Mouse (Mus musculus) spleen, adult 2 months (tissue): ENCODE results near the gene Rpap1. TPM values are rescaled to one million over a fixed set of nuclear protein-coding genes. Genes with fewer than 3 reads are reported as not detected.

ENCODE experiments used
- DNase-seq, 2 experiments: peaks; one replicate each; pipeline versions ENCODE4 v3.0.0 to v3.0.0-alpha.2; 2012 to 2021; ENCODE audit warnings: low spot score in 2 of 2, low read depth in 1 of 2
- H3K27ac ChIP-seq: fragments of 200-500 bp; 2 replicates; pipeline ENCODE4 v1.5.1; 2012; ENCODE audit warnings: low read length, inconsistent platforms; ENCODE audit not compliant: insufficient read depth
- H3K27me3 ChIP-seq: fragments of 200-500 bp; 2 replicates; pipeline ENCODE4 v1.6.1; 2012; ENCODE audit warnings: mild to moderate bottlenecking, moderate library complexity, low read length, inconsistent platforms; ENCODE audit not compliant: control insufficient read depth, insufficient read depth
- H3K36me3 ChIP-seq: fragments of 200-500 bp; 2 replicates; pipeline ENCODE4 v1.6.1; 2012; ENCODE audit warnings: mild to moderate bottlenecking, low read length, inconsistent platforms; ENCODE audit not compliant: control insufficient read depth, insufficient read depth
- H3K4me1 ChIP-seq: fragments of 200-500 bp; 2 replicates; pipeline ENCODE4 v1.6.1; 2011; ENCODE audit warnings: inconsistent platforms; ENCODE audit not compliant: control insufficient read depth, insufficient read depth, insufficient read length
- H3K4me3 ChIP-seq: fragments of 200-500 bp; 2 replicates; pipeline ENCODE4 v1.5.1; 2011; ENCODE audit warnings: mild to moderate bottlenecking, inconsistent platforms; ENCODE audit not compliant: insufficient read depth, insufficient read length; ENCODE audit errors: extremely low read depth
- CTCF ChIP-seq: fragments of 200-500 bp; IDR thresholded peaks from 2 replicates; pipeline ENCODE4 v1.5.1; 2011; ENCODE audit warnings: mild to moderate bottlenecking, inconsistent platforms; ENCODE audit not compliant: insufficient read depth, insufficient read length, insufficient replicate concordance; ENCODE audit errors: extremely low read depth
- POLR2A ChIP-seq: fragments of 200-500 bp; IDR thresholded peaks from 2 replicates; pipeline ENCODE4 v1.6.1; 2011; ENCODE audit warnings: low read depth, low read length, inconsistent platforms
- WGBS: fragments of 180-500 bp; shearing (Covaris S2); methylation state at CpG from one replicate; pipeline ENCODE4 v1.1.7; 2018; 5-methylcytosine and 5-hydroxymethylcytosine counted together
- polyA plus RNA-seq: library from polyadenylated mRNA; depleted of rRNA; stranded (reverse); fragments of >200 nt; gene quantifications from 2 replicates; pipeline ENCODE4 v1.2.3, GENCODE M21; 2012

Gene Rpap1
- polyA plus RNA-seq, 1 experiment = 25.7 TPM

GRCm38 (mm10) chr2:119760251-119760650 lies 27.1 kb downstream of the Rpap1 start, which contains the start of gene Ltk:
Ltk (minus strand) TSS chr2:119760431.
- Histone ChIP-seq H3K27me3 (peaks cover 12% of the 10 kb centered on the region), H3K4me1 (peaks cover 12% of the 10 kb centered on the region; the same call in 1 of the 2 replicates), H3K4me3 (no peak within 1 kb of the TSS), H3K36me3 (0 out of 2 replicates have a peak, but pooled peaks cover 6% of the 10 kb centered on the region), H3K27ac (no peak within 1 kb of the TSS)
- WGBS = 45% methylated on average over 9 of the region's 9 CpGs
- no peak for TF ChIP-seq CTCF
- no peak for TF ChIP-seq POLR2A
- DNase-seq = no peak

DNA sequence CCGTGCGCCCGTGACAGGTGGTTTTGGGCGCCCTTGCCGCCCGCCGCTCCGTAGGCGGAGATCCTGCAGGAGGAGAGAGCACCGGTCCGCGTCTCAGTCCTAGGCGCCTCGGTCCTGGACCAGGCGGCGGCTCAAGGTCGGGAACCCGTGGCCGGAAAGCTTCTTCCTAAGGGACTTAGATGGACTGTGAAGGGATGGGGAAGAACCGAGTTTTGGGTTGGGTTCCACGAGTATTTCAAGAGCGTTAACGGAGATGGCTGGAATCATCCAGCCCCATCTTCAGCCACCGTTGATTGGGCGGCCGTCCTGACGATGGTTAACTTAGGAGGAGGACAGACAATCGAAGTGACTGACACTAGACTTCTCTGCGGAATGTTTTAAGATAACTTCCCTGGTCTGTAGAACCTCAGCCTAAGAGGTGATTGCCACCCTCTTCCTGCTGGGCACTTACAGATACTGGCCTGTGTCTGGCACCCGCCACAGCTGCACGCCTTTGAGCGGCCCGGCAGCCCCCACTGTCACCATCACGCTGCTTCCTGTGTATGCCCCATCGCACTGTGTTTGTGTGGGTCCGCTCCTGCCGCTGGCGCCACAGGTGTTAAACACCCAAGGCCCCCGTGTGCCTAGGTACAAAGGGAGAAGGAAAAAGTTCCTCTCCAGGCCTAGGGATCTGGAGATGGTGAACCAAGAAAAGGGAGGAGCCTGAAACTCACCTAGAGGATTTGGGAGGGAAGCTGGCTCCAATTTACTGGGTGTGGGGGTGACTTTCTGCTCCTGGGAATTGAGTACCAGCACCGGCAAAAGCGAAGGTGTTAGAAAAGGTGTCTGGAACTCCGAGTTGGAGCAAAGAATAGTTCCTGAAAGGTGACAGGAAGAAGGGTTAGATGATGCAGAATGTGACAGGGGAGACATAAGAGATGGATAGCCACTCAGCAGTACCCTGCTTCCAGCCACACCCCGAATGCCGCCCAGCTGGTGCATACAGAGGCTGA lies 28.2 kb downstream of the Rpap1 start:
- Histone ChIP-seq H3K36me3 (0 out of 2 replicates have a peak, but pooled peaks cover under 1% of the 10 kb centered on the region), H3K27me3 (peaks cover 12% of the 10 kb centered on the region), H3K4me3 (peak overlapping the region; percentile 64), H3K27ac (no peak overlapping the region), H3K4me1 (peaks cover 12% of the 10 kb centered on the region; the same call in 1 of the 2 replicates)
- no peak for TF ChIP-seq POLR2A
- TF ChIP-seq CTCF = no peak
- DNase-seq = peak in 1 of 2 experiments; percentile 69
- WGBS = 8% methylated on average over 44 of the region's 44 CpGs

DNA sequence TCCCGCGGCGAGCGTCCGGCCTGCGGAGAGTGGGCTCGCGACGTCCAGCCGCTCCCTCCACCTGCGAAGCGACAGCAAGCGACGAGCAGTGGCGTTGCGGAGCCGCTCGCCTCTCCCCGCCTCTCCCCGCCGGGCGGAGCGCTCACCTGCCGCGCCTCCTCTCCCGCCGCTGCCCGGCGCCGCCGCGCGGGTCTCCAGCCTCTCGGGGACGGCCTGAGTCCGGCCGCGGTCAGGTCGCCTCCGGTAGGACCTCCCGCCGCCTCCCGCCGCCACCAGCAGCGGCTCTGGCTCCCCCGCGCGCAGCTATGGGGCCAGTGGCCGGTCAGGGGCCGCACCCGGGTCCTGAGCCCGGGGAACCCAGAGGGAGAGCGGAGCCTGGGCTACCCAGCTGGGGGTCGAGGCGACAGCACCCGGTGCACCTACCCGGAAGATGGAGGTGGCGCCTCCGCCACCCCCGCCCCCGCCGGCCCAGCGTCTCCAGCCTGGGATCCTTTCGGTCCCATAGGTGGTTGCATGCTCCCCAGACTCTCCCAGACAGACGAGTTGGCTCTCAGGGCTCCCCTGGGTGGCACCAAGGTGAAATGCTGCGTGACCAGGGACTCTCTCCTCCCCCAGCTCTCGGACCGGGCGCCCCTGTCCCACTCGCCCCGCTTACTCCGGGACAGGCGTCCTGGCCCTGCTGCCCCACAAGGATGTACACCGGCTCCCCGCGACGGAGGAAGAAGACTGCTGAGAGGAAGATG lies 29.1 kb downstream of the Rpap1 start:
- peak overlapping the region; percentile 64 for H3K4me3 ChIP-seq
- no peak for TF ChIP-seq CTCF
- no peak for TF ChIP-seq POLR2A
- peak in 1 of 2 experiments; percentile 43 for DNase-seq
- WGBS = 1% methylated on average over 75 of the region's 77 CpGs
- no peaks in the 10 kb centered on the region for H3K36me3 ChIP-seq
- H3K4me1 ChIP-seq = peaks cover 12% of the 10 kb centered on the region; the same call in 1 of the 2 replicates
- peaks cover 12% of the 10 kb centered on the region for H3K27me3 ChIP-seq
- no peak overlapping the region for H3K27ac ChIP-seq

DNA sequence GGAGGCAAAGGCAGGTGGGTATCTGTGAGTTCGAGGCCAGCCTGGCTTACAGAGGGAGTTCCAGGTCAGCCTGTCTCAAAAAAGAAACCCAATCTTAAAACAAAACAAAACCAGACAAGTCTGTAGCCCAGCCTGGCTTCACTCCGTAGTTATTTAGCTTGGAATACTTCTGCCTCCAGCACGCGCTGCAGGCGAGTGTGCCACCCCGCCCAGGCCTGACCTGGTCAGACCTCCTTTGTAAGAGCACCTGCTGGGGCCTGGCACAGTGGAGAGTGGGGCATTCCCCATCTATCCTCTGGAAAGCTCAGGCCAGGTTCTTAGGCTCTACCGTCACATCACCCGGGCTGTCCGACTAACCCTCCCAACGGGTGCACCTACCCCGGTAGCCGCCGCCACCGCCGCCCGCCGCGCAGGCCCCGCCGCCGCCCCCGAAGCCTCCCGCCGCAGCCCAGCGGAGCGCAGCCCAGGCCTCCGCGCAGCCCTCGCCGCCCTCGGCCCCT lies 29.7 kb downstream of the Rpap1 start:
- 11% methylated on average over 29 of the region's 31 CpGs for WGBS
- DNase-seq = no peak
- TF ChIP-seq POLR2A (no peak), CTCF (no peak)
- Histone ChIP-seq H3K4me3 (peak overlapping the region; percentile 64), H3K4me1 (peaks cover 12% of the 10 kb centered on the region; the same call in 1 of the 2 replicates), H3K36me3 (no peaks in the 10 kb centered on the region), H3K27ac (no peak overlapping the region), H3K27me3 (peaks cover 12% of the 10 kb centered on the region)

DNA sequence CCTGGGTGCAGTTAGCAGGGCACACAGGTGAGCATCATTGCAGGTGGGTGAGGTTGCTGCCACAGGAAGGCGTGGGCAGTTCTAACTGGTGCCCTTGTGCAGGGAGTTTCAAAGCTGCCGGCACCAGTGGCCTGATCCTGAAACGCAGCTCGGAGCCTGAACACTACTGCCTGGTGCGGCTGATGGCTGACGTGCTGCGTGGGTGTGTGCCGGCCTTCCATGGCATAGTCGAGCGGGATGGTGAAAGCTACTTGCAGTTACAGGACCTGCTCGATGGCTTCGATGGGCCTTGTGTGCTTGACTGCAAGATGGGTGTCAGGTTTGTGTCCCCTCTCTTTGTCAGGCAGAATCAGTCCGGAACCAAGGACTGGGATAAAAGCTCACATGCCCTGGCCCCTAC lies 38.1 kb downstream of the Rpap1 start:
- DNase-seq = no peak
- Histone ChIP-seq H3K27me3 (peaks cover 2% of the 10 kb centered on the region), H3K27ac (no peak overlapping the region), H3K36me3 (no peaks in the 10 kb centered on the region), H3K4me1 (peaks cover 4% of the 10 kb centered on the region; the same call in 1 of the 2 replicates), H3K4me3 (no peak overlapping the region)
- no peak for TF ChIP-seq POLR2A
- no peak for TF ChIP-seq CTCF
- 95% methylated on average over 13 of the region's 13 CpGs for WGBS

DNA sequence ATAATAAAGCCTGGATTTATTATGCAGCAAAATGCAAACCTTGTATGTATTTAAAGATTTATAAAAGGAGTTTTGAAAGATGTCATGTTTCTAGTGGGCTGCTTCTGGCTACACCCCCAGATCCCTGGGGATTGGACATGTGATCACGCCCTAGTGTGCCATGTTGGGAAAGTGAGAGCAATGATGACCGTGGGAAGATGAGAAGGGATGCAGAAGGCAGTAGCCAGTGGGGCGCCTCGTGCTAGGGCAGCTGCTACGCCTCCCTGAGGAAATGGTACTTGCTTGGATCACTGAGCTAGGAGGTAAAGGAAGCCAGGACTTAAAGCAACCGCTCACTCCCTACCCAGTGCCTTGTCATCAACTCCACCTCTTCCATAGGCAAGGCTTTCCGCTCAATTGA lies 39.8 kb downstream of the Rpap1 start:
- Histone ChIP-seq H3K4me1 (peaks cover 18% of the 10 kb centered on the region), H3K27me3 (peaks cover 10% of the 10 kb centered on the region), H3K27ac (no peak overlapping the region), H3K4me3 (no peak overlapping the region), H3K36me3 (no peaks in the 10 kb centered on the region)
- WGBS = 79% methylated on average over 7 of the region's 7 CpGs
- no peak for TF ChIP-seq POLR2A
- no peak for TF ChIP-seq CTCF
- no peak for DNase-seq

GRCm38 (mm10) chr2:119745281-119745680 lies 42.1 kb downstream of the Rpap1 start:
- peaks cover 10% of the 10 kb centered on the region for H3K27me3 ChIP-seq
- TF ChIP-seq CTCF (no peak; the same call in 1 of the 2 replicates), POLR2A (no peak)
- peak in 1 of 2 experiments; percentile 29 for DNase-seq
- H3K36me3 ChIP-seq = no peaks in the 10 kb centered on the region
- no peak overlapping the region for H3K4me3 ChIP-seq
- peaks cover 22% of the 10 kb centered on the region for H3K4me1 ChIP-seq
- no peak overlapping the region for H3K27ac ChIP-seq
- 8% methylated on average over 1 of the region's 1 CpGs for WGBS
